Mouse (Mus musculus): ENCODE results near the gene Dhrs4. TPM values are rescaled to one million over a fixed set of nuclear protein-coding genes. Genes with fewer than 3 reads are reported as not detected.

The Dhrs4 gene
- total RNA-seq, 2 experiments from 2014 or later: 16.5 to 17.7 TPM

GRCm38 (mm10) chr14:55484430-55485085 lies 6.0 kb downstream of the Dhrs4 start:
- DNase-seq (ENCODE audit: low spot score in 2 of 2): peak in 1 of 2 experiments; percentile 55

GRCm38 (mm10) chr14:55486836-55487235 lies 8.3 kb downstream of the Dhrs4 start:
- no peak for DNase-seq (ENCODE audit: low spot score in 2 of 2)

GRCm38 (mm10) chr14:55490361-55491201 lies 12.0 kb downstream of the Dhrs4 start, which contains the start of gene Carmil3:
Gene Carmil3, plus strand, starts transcription at chr14:55490651.
- DNase-seq (ENCODE audit: low spot score in 2 of 2): peak; percentile 81 to 90

GRCm38 (mm10) chr14:55491291-55491833 lies 12.8 kb downstream of the Dhrs4 start:
- DNase-seq (ENCODE audit: low spot score in 2 of 2): peak; percentile 56 to 73

GRCm38 (mm10) chr14:55492103-55492502 lies 13.5 kb downstream of the Dhrs4 start:
- DNase-seq (ENCODE audit: low spot score in 2 of 2): peak in 1 of 2 experiments; percentile 39

GRCm38 (mm10) chr14:55495509-55496240 lies 17.1 kb downstream of the Dhrs4 start:
- no peak for DNase-seq (ENCODE audit: low spot score in 2 of 2)

GRCm38 (mm10) chr14:55496761-55497448 lies 18.3 kb downstream of the Dhrs4 start:
- DNase-seq (ENCODE audit: low spot score in 2 of 2): no peak

GRCm38 (mm10) chr14:55497449-55497821 lies 18.9 kb downstream of the Dhrs4 start:
- peak; percentile 95 to 96 for DNase-seq (ENCODE audit: low spot score in 2 of 2)

- no peak for DNase-seq (ENCODE audit: low spot score in 2 of 2)
These were observed 27.1 kb downstream of the Dhrs4 start for GRCm38 (mm10) chr14:55505612-55506011.

GRCm38 (mm10) chr14:55507801-55508200 lies 29.2 kb downstream of the Dhrs4 start:
- DNase-seq (ENCODE audit: low spot score in 2 of 2): peak in 1 of 2 experiments; percentile 21

- no peak for DNase-seq (ENCODE audit: low spot score in 2 of 2)
These were observed 31.0 kb downstream of the Dhrs4 start for GRCm38 (mm10) chr14:55509540-55509939.

GRCm38 (mm10) chr14:55510125-55510731 lies 31.7 kb downstream of the Dhrs4 start, which contains the start of gene Cpne6:
Gene Cpne6, plus strand, starts transcription at chr14:55510445.
- peak; percentile 46 to 57 for DNase-seq (ENCODE audit: low spot score in 2 of 2)

- peak; percentile 56 to 65 for DNase-seq (ENCODE audit: low spot score in 2 of 2)
These were observed 32.5 kb downstream of the Dhrs4 start for GRCm38 (mm10) chr14:55511037-55511436.

GRCm38 (mm10) chr14:55513927-55514326 lies 35.4 kb downstream of the Dhrs4 start:
- no peak for DNase-seq (ENCODE audit: low spot score in 2 of 2)

- DNase-seq (ENCODE audit: low spot score in 2 of 2): no peak
These were observed 37.3 kb downstream of the Dhrs4 start for GRCm38 (mm10) chr14:55515846-55516245.

GRCm38 (mm10) chr14:55518897-55519296 lies 40.3 kb downstream of the Dhrs4 start:
- peak in 1 of 2 experiments; percentile 55 for DNase-seq (ENCODE audit: low spot score in 2 of 2)

GRCm38 (mm10) chr14:55519604-55520003 lies 41.0 kb downstream of the Dhrs4 start:
- DNase-seq (ENCODE audit: low spot score in 2 of 2): peak in 1 of 2 experiments; percentile 21

- DNase-seq (ENCODE audit: low spot score in 2 of 2): peak in 1 of 2 experiments; percentile 46
These were observed 42.1 kb downstream of the Dhrs4 start for GRCm38 (mm10) chr14:55520451-55521361.

GRCm38 (mm10) chr14:55524062-55524461 lies 45.5 kb downstream of the Dhrs4 start:
- DNase-seq (ENCODE audit: low spot score in 2 of 2): no peak
